Mouse (Mus musculus): ENCODE measurements around the gene Klf9. TPM values are rescaled to one million over a fixed set of nuclear protein-coding genes. Genes with fewer than 3 reads are reported as not detected.
A peak's percentile ranks its signal among the peaks of the same experiment; 100 is the strongest.

Gene Klf9
- 1.5 and 2.1 TPM in 2 replicates for polyA plus RNA-seq (2015; fragmentation: Nextera tagmentation; extraction: Ambion mirVana)

GRCm38 (mm10) chr19:23140689-23141317, at the start of gene Klf9:
TSS of gene Klf9 (plus strand) at chr19:23141226.
- peaks cover 69% of the 10 kb centered on the region for H3K27me3 ChIP-seq
- H3K9ac ChIP-seq: peak within 1 kb of the TSS; percentile 70
- WGBS: 0% methylated on average over 52 of the region's 52 CpGs
- no peaks in the 10 kb centered on the region for H3K9me3 ChIP-seq
- H3K4me3 ChIP-seq: peak within 1 kb of the TSS; percentile 62
- peak within 1 kb of the TSS; percentile 98 for H3K4me2 ChIP-seq
- no peaks in the 10 kb centered on the region for H3K36me3 ChIP-seq
- peak; percentile 93 for ATAC-seq (ENCODE audit: low read depth)
- H3K4me1 ChIP-seq (replicated peaks): peaks cover 31% of the 10 kb centered on the region
- peak within 1 kb of the TSS; percentile 70; the same call in 1 of the 2 replicates for H3K27ac ChIP-seq (replicated peaks)

- Histone ChIP-seq H3K9me3 (no peaks in the 10 kb centered on the region), H3K4me1 (replicated peaks) (no peaks in the 10 kb centered on the region), H3K27ac (replicated peaks) (no peak overlapping the region), H3K27me3 (no peaks in the 10 kb centered on the region), H3K36me3 (no peaks in the 10 kb centered on the region), H3K4me3 (no peak overlapping the region), H3K9ac (no peak overlapping the region), H3K4me2 (no peak overlapping the region)
- no peak for ATAC-seq (ENCODE audit: low read depth)
- 89% methylated on average over 4 of the region's 4 CpGs for WGBS
These were observed 49.4 kb upstream of the Klf9 start for GRCm38 (mm10) chr19:23091586-23091985.

GRCm38 (mm10) chr19:23093548-23093947, 47.5 kb upstream of the Klf9 start:
- WGBS: 92% methylated on average over 5 of the region's 5 CpGs
- Histone ChIP-seq H3K4me3 (no peak overlapping the region), H3K27me3 (no peaks in the 10 kb centered on the region), H3K9ac (no peak overlapping the region), H3K9me3 (no peaks in the 10 kb centered on the region), H3K36me3 (no peaks in the 10 kb centered on the region), H3K4me2 (no peak overlapping the region), H3K27ac (replicated peaks) (no peak overlapping the region), H3K4me1 (replicated peaks) (no peaks in the 10 kb centered on the region)
- ATAC-seq (ENCODE audit: low read depth): no peak

GRCm38 (mm10) chr19:23094906-23095305, 46.1 kb upstream of the Klf9 start:
- Histone ChIP-seq H3K27me3 (no peaks in the 10 kb centered on the region), H3K4me1 (replicated peaks) (no peaks in the 10 kb centered on the region), H3K27ac (replicated peaks) (no peak overlapping the region), H3K4me2 (no peak overlapping the region), H3K9ac (no peak overlapping the region), H3K4me3 (no peak overlapping the region), H3K36me3 (no peaks in the 10 kb centered on the region), H3K9me3 (no peaks in the 10 kb centered on the region)
- 50% methylated on average over 3 of the region's 3 CpGs for WGBS
- no peak for ATAC-seq (ENCODE audit: low read depth)

GRCm38 (mm10) chr19:23106859-23107258, 34.2 kb upstream of the Klf9 start:
- ATAC-seq (ENCODE audit: low read depth): no peak
- H3K4me1 ChIP-seq (replicated peaks): no peaks in the 10 kb centered on the region
- no peaks in the 10 kb centered on the region for H3K36me3 ChIP-seq
- no peaks in the 10 kb centered on the region for H3K9me3 ChIP-seq
- no peak overlapping the region for H3K27ac ChIP-seq (replicated peaks)
- H3K27me3 ChIP-seq: no peaks in the 10 kb centered on the region
- WGBS: 81% methylated on average over 5 of the region's 5 CpGs
- H3K4me3 ChIP-seq: no peak overlapping the region
- H3K9ac ChIP-seq: no peak overlapping the region
- no peak overlapping the region for H3K4me2 ChIP-seq

GRCm38 (mm10) chr19:23107335-23107734, 33.7 kb upstream of the Klf9 start:
- no peak for ATAC-seq (ENCODE audit: low read depth)
- H3K4me2 ChIP-seq: no peak overlapping the region
- no peaks in the 10 kb centered on the region for H3K27me3 ChIP-seq
- WGBS: 66% methylated on average over 2 of the region's 2 CpGs
- H3K9me3 ChIP-seq: no peaks in the 10 kb centered on the region
- no peak overlapping the region for H3K9ac ChIP-seq
- no peak overlapping the region for H3K4me3 ChIP-seq
- H3K4me1 ChIP-seq (replicated peaks): no peaks in the 10 kb centered on the region
- H3K36me3 ChIP-seq: no peaks in the 10 kb centered on the region
- no peak overlapping the region for H3K27ac ChIP-seq (replicated peaks)

- no peak for ATAC-seq (ENCODE audit: low read depth)
- H3K36me3 ChIP-seq: no peaks in the 10 kb centered on the region
- H3K9ac ChIP-seq: no peak overlapping the region
- H3K27me3 ChIP-seq: no peaks in the 10 kb centered on the region
- H3K9me3 ChIP-seq: no peaks in the 10 kb centered on the region
- H3K27ac ChIP-seq (replicated peaks): no peak overlapping the region
- H3K4me3 ChIP-seq: no peak overlapping the region
- H3K4me1 ChIP-seq (replicated peaks): no peaks in the 10 kb centered on the region
- 46% methylated on average over 10 of the region's 10 CpGs for WGBS
- H3K4me2 ChIP-seq: no peak overlapping the region
These were observed 19.2 kb upstream of the Klf9 start for GRCm38 (mm10) chr19:23121875-23122274.

- no peak overlapping the region for H3K4me2 ChIP-seq
- H3K4me3 ChIP-seq: no peak overlapping the region
- no peaks in the 10 kb centered on the region for H3K27me3 ChIP-seq
- H3K36me3 ChIP-seq: no peaks in the 10 kb centered on the region
- H3K9me3 ChIP-seq: no peaks in the 10 kb centered on the region
- H3K4me1 ChIP-seq (replicated peaks): no peaks in the 10 kb centered on the region
- no peak overlapping the region for H3K27ac ChIP-seq (replicated peaks)
- H3K9ac ChIP-seq: no peak overlapping the region
- no peak for ATAC-seq (ENCODE audit: low read depth)
- 80% methylated on average over 7 of the region's 7 CpGs for WGBS
These were observed 16.9 kb upstream of the Klf9 start for GRCm38 (mm10) chr19:23124023-23124550.

- no peak for ATAC-seq (ENCODE audit: low read depth)
- Histone ChIP-seq H3K4me3 (no peak overlapping the region), H3K36me3 (no peaks in the 10 kb centered on the region), H3K4me2 (no peak overlapping the region), H3K9me3 (no peaks in the 10 kb centered on the region), H3K4me1 (replicated peaks) (no peaks in the 10 kb centered on the region), H3K9ac (no peak overlapping the region), H3K27ac (replicated peaks) (no peak overlapping the region), H3K27me3 (no peaks in the 10 kb centered on the region)
- WGBS: 71% methylated on average over 9 of the region's 9 CpGs
These were observed 15.5 kb upstream of the Klf9 start for GRCm38 (mm10) chr19:23125227-23126150.

GRCm38 (mm10) chr19:23129908-23130307, 11.1 kb upstream of the Klf9 start:
- ATAC-seq (ENCODE audit: low read depth): no peak
- no peak overlapping the region for H3K27ac ChIP-seq (replicated peaks)
- no peaks in the 10 kb centered on the region for H3K9me3 ChIP-seq
- WGBS: 89% methylated on average over 2 of the region's 2 CpGs
- no peaks in the 10 kb centered on the region for H3K36me3 ChIP-seq
- H3K27me3 ChIP-seq: peaks cover 37% of the 10 kb centered on the region
- peaks cover 18% of the 10 kb centered on the region for H3K4me1 ChIP-seq (replicated peaks)
- H3K9ac ChIP-seq: no peak overlapping the region
- no peak overlapping the region for H3K4me2 ChIP-seq
- no peak overlapping the region for H3K4me3 ChIP-seq

- no peak overlapping the region for H3K4me3 ChIP-seq
- 63% methylated on average over 3 of the region's 3 CpGs for WGBS
- H3K4me1 ChIP-seq (replicated peaks): peaks cover 37% of the 10 kb centered on the region
- no peaks in the 10 kb centered on the region for H3K36me3 ChIP-seq
- ATAC-seq (ENCODE audit: low read depth): no peak
- H3K9ac ChIP-seq: no peak overlapping the region
- H3K4me2 ChIP-seq: no peak overlapping the region
- H3K27ac ChIP-seq (replicated peaks): no peak overlapping the region
- no peaks in the 10 kb centered on the region for H3K9me3 ChIP-seq
- peaks cover 57% of the 10 kb centered on the region for H3K27me3 ChIP-seq
These were observed 8.9 kb upstream of the Klf9 start for GRCm38 (mm10) chr19:23132106-23132635.
